Mouse (Mus musculus) thymus, adult 2 months (tissue): ENCODE measurements at regions not wholly inside any gene's neighbourhood (a gene's known extent, or its start where the extent isn't known, plus 50 kb on each side); places are given as distances from the start of the nearest gene placed in this dataset.

Source experiments
- DNase-seq: peaks from one replicate; pipeline ENCODE4 v3.0.0; 2021
- H3K27ac ChIP-seq: fragments of 200-500 bp; 2 replicates; pipeline ENCODE4 v1.5.1; 2012; ENCODE audit warnings: low read length, control low read depth; ENCODE audit not compliant: control insufficient read depth, insufficient read depth
- H3K27me3 ChIP-seq: fragments of 200-500 bp; 2 replicates; pipeline ENCODE4 v1.6.1; 2012; ENCODE audit warnings: mild to moderate bottlenecking, low read length, moderate library complexity, mixed read lengths; ENCODE audit not compliant: control insufficient read depth, insufficient read depth
- H3K36me3 ChIP-seq: fragments of 200-500 bp; 2 replicates; pipeline ENCODE4 v1.6.1; 2012; ENCODE audit warnings: mild to moderate bottlenecking, low read length, moderate library complexity; ENCODE audit not compliant: control insufficient read depth, insufficient read depth
- H3K4me1 ChIP-seq: fragments of 200-500 bp; replicated peaks from 2 replicates; pipeline ENCODE4 v1.6.1; 2012; ENCODE audit warnings: low read length; ENCODE audit not compliant: control insufficient read depth, insufficient read depth
- H3K4me3 ChIP-seq: fragments of 200-500 bp; 2 replicates; pipeline ENCODE4 v1.5.1; 2012; ENCODE audit warnings: mild to moderate bottlenecking, low read length, control low read depth, moderate library complexity; ENCODE audit not compliant: control insufficient read depth, insufficient read depth
- CTCF ChIP-seq: fragments of 200-500 bp; IDR thresholded peaks from 2 replicates; pipeline ENCODE4 v1.5.1; 2012; ENCODE audit warnings: mild to moderate bottlenecking, control low read depth, low read length, moderate library complexity, borderline replicate concordance; ENCODE audit not compliant: control insufficient read depth, poor library complexity, insufficient read depth; ENCODE audit errors: extremely low read depth
- POLR2A ChIP-seq: fragments of 200-500 bp; IDR thresholded peaks from 2 replicates; pipeline ENCODE4 v1.6.1; 2012; ENCODE audit warnings: mild to moderate bottlenecking, low read length, control low read depth, moderate library complexity; ENCODE audit not compliant: control insufficient read depth, poor library complexity, insufficient read depth; ENCODE audit errors: extremely low read depth
- WGBS: fragments of 180-500 bp; shearing (Covaris S2); methylation state at CpG from one replicate; pipeline ENCODE4 v1.1.7; 2018; 5-methylcytosine and 5-hydroxymethylcytosine counted together

DNA sequence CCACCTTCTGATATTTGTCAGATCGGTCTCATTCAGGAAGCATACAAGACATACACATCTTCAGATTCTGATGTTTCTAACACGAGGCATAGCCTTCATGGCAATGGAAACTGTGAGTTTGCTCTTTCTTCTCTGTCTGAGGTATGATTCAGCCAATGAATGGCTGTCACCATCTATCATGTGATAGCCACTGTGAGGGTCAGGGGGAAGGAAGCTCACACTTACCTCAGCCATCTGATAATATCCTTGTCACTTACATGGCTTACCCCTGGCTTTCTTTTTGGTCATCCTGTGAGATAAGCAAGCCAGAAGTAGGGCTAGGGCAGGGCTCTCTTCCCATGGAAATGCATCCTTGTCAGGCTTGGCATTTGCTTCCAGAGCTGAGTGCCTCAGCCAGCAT lies 131.8 kb upstream of the Id2 start:
- WGBS: 86% methylated on average over 2 of the region's 2 CpGs
- Histone ChIP-seq H3K4me3 (no peak overlapping the region), H3K4me1 (peaks cover 18% of the 10 kb centered on the region), H3K27ac (no peak overlapping the region), H3K27me3 (no peaks in the 10 kb centered on the region), H3K36me3 (no peaks in the 10 kb centered on the region)
- no peak for TF ChIP-seq POLR2A
- DNase-seq: no peak

DNA sequence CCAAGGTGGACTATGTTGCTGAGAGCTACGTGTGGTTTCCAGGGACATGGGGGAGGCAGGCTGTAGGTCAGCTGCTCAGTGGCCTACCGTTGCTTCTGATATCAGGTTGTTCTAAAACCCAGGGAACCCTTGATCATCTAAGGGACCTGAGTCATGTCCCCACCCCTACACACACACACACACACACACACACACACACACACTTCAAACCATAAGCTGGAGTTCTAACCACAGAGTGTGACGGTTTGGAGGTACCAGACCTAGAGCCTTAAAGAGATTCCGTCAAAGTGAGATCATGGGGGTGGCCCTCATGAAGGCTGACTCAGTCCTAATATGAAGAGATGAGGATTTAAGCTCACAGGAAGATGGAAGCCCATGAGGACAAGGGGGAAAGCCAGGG lies 130.8 kb upstream of the Id2 start:
- no peaks in the 10 kb centered on the region for H3K27me3 ChIP-seq
- H3K4me3 ChIP-seq: no peak overlapping the region
- H3K4me1 ChIP-seq: peaks cover 11% of the 10 kb centered on the region
- no peaks in the 10 kb centered on the region for H3K36me3 ChIP-seq
- 36% methylated on average over 4 of the region's 4 CpGs for WGBS
- TF ChIP-seq CTCF: no peak
- no peak for TF ChIP-seq POLR2A
- no peak for DNase-seq
- H3K27ac ChIP-seq: no peak overlapping the region

DNA sequence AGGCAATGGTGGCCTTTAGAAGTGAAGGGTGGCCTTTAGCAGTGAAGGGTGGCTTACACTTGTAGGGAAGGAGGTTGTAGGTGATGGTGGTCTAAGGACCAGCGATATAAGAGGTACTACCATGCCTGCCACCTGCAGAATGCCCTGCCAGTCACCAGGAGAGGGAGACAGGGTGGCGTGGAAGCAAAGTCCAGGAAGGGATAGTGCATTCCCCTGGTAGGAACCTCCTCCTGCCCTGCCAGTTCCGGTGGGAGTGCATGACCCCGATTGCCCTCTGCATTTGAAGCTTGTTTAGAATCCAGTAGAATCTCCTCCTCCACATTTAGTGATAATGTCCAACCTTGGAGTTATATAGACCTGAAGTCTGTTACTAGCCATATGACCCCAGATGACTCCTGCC lies 127.7 kb upstream of the Id2 start:
- TF ChIP-seq CTCF: no peak
- no peak for TF ChIP-seq POLR2A
- Histone ChIP-seq H3K4me1 (peaks cover 19% of the 10 kb centered on the region), H3K36me3 (no peaks in the 10 kb centered on the region)

DNA sequence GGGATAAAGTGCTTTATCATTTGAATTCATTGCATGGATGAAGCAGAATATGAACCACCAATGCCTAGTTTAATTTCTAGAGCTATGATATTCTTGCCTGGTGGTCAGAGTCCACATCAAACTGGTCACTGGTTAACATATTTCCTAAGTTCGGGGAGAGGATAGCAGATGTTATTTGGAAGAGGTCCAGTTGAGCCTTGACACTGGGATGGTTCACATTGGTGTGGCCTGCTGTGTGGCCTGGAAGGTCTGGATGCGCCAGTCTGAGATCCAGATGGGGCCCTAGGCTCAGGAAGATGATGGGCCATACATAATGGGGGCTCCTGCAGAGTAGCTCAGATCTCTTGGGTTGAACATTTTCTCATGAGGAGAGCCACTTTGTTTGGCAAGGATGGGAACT lies 127.3 kb upstream of the Id2 start:
- no peaks in the 10 kb centered on the region for H3K27me3 ChIP-seq
- H3K4me3 ChIP-seq: no peak overlapping the region
- DNase-seq: no peak
- no peak overlapping the region for H3K27ac ChIP-seq
- no peaks in the 10 kb centered on the region for H3K36me3 ChIP-seq
- WGBS: 94% methylated on average over 2 of the region's 2 CpGs
- TF ChIP-seq CTCF (no peak), POLR2A (no peak)
- peaks cover 23% of the 10 kb centered on the region for H3K4me1 ChIP-seq

More for the DNA sequence above, 127.7 kb upstream of the Id2 start:
- Histone ChIP-seq H3K27ac (no peak overlapping the region), H3K4me3 (no peak overlapping the region), H3K27me3 (no peaks in the 10 kb centered on the region)
- 93% methylated on average over 4 of the region's 4 CpGs for WGBS
- no peak for DNase-seq

DNA sequence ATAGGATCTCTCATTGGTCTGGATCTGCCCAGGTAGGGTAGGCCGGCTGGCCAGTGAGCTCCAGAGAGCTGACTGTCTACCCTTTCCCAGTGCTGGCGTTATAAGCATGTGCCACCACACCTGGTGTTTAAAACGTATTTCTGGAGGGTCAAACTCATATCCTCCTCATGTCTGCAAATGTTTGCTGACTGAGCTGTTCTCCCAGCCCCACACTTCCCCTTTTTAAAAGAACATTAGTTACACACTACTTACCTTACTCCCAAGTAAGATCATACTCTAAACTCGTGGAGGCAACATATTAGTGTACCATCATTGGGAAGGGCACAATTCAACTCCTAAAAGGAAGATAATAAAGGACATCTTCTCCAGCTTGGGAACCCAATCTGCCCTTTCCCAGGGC lies 126.6 kb upstream of the Id2 start:
- H3K4me1 ChIP-seq: peaks cover 26% of the 10 kb centered on the region
- H3K27ac ChIP-seq: no peak overlapping the region
- H3K4me3 ChIP-seq: no peak overlapping the region
- TF ChIP-seq POLR2A: no peak
- no peaks in the 10 kb centered on the region for H3K27me3 ChIP-seq
- 41% methylated on average over 4 of the region's 4 CpGs for WGBS
- H3K36me3 ChIP-seq: no peaks in the 10 kb centered on the region
- DNase-seq: no peak

DNA sequence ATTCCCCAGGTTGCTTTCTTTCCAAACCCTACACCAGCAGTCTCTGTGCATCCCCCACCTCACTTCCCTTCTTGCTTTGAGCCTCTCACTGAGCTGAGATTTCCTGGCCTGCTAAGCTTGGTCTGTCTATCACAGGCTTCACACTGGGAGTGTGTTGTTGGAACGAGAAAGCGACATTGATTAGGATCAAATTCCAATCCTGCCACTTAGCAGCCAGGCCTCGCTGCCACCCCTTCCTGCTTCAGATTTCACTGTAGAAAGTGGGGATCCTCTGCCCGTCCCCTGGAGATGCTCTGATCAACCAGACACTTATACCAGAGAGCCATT lies 123.8 kb upstream of the Id2 start:
- WGBS: 94% methylated on average over 4 of the region's 4 CpGs
- H3K27ac ChIP-seq: no peak overlapping the region
- TF ChIP-seq POLR2A (no peak), CTCF (no peak)

DNA sequence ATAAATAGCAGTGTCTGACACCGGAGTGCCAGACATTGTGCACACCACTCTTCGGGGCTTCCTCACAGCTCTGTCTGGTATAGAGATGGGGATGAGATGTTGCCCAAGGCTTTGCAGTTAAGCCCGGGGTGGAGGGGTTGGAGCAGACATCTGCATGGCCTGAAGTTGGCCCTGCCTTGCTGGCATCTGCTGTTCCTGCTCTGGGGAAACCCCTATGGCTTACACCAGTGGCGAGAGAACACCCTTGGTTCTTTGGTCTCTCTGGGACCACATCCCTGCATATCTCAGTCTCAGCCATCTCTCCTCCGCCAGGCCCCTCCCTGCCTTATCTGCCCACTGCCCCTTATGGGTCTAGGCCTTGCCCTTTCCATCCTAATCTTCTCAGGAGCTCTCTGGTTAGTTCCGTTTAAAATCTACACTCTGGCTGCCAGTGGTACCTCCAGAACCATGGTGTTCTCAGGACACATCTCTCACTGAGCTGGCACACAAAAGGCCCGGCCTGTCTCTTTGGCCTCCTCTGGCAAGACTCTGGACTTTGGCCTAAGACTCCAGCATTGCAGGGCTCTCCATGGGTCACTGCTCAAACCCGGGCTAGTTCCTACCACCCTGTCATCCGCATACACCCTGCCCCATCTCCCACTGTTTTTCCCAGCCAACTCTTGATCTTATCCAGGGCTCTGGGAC lies 123.3 kb upstream of the Id2 start:
- 81% methylated on average over 9 of the region's 9 CpGs for WGBS
- no peak for TF ChIP-seq CTCF
- TF ChIP-seq POLR2A: no peak
- Histone ChIP-seq H3K27ac (no peak overlapping the region), H3K4me1 (peaks cover 43% of the 10 kb centered on the region), H3K4me3 (no peak overlapping the region), H3K36me3 (no peaks in the 10 kb centered on the region), H3K27me3 (no peaks in the 10 kb centered on the region)
- no peak for DNase-seq

More for the DNA sequence above, 123.8 kb upstream of the Id2 start:
- no peak for DNase-seq
- no peaks in the 10 kb centered on the region for H3K36me3 ChIP-seq
- no peaks in the 10 kb centered on the region for H3K27me3 ChIP-seq
- H3K4me1 ChIP-seq: peaks cover 43% of the 10 kb centered on the region
- H3K4me3 ChIP-seq: no peak overlapping the region
